Mouse (Mus musculus): ENCODE measurements around the gene Sytl3.
"Not testable (repeated sequence)": the region's sequence is repeated elsewhere in the genome, so short reads cannot be mapped to it uniquely, and the experiment has no call there.

The Sytl3 gene

GRCm38 (mm10) chr17:6658801-6659200, at the start of gene Sytl3:
Gene Sytl3 (plus strand): TSS chr17:6659093.
- DNase-seq (ENCODE audit: low spot score), result not testable (repeated sequence)

- not testable (repeated sequence) for DNase-seq (ENCODE audit: low spot score)
These were observed 45.4 kb upstream of the Sytl3 start for GRCm38 (mm10) chr17:6613524-6613923.

GRCm38 (mm10) chr17:6614316-6614715, 44.6 kb upstream of the Sytl3 start:
- DNase-seq (ENCODE audit: low spot score), result not testable (repeated sequence)

GRCm38 (mm10) chr17:6616731-6617130, 42.2 kb upstream of the Sytl3 start:
- not testable (repeated sequence) for DNase-seq (ENCODE audit: low spot score)

GRCm38 (mm10) chr17:6617689-6618400, 41.0 kb upstream of the Sytl3 start:
- DNase-seq (ENCODE audit: low spot score), result not testable (repeated sequence)

- DNase-seq (ENCODE audit: low spot score), result not testable (repeated sequence)
These were observed 39.6 kb upstream of the Sytl3 start for GRCm38 (mm10) chr17:6619271-6619670.

GRCm38 (mm10) chr17:6620035-6620434, 38.9 kb upstream of the Sytl3 start:
- DNase-seq (ENCODE audit: low spot score), result peak; percentile 35

GRCm38 (mm10) chr17:6620730-6621451, 38.0 kb upstream of the Sytl3 start:
- not testable (repeated sequence) for DNase-seq (ENCODE audit: low spot score)

- DNase-seq (ENCODE audit: low spot score), result not testable (repeated sequence)
These were observed 36.9 kb upstream of the Sytl3 start for GRCm38 (mm10) chr17:6621976-6622375.

- not testable (repeated sequence) for DNase-seq (ENCODE audit: low spot score)
These were observed 33.9 kb upstream of the Sytl3 start for GRCm38 (mm10) chr17:6624926-6625558.

GRCm38 (mm10) chr17:6630398-6630797, 28.5 kb upstream of the Sytl3 start:
- DNase-seq (ENCODE audit: low spot score), result not testable (repeated sequence)

- DNase-seq (ENCODE audit: low spot score), result not testable (repeated sequence)
These were observed 26.0 kb upstream of the Sytl3 start for GRCm38 (mm10) chr17:6632850-6633249.

GRCm38 (mm10) chr17:6635781-6636180, 23.1 kb upstream of the Sytl3 start:
- not testable (repeated sequence) for DNase-seq (ENCODE audit: low spot score)

- DNase-seq (ENCODE audit: low spot score), result no peak
These were observed 22.0 kb upstream of the Sytl3 start for GRCm38 (mm10) chr17:6636861-6637260.

- DNase-seq (ENCODE audit: low spot score), result not testable (repeated sequence)
These were observed 21.5 kb upstream of the Sytl3 start for GRCm38 (mm10) chr17:6637434-6637833.

GRCm38 (mm10) chr17:6638444-6638843, 20.4 kb upstream of the Sytl3 start:
- DNase-seq (ENCODE audit: low spot score), result not testable (repeated sequence)

- DNase-seq (ENCODE audit: low spot score), result not testable (repeated sequence)
These were observed 19.4 kb upstream of the Sytl3 start for GRCm38 (mm10) chr17:6639486-6639885.

GRCm38 (mm10) chr17:6640044-6640637, 18.8 kb upstream of the Sytl3 start:
- not testable (repeated sequence) for DNase-seq (ENCODE audit: low spot score)

GRCm38 (mm10) chr17:6640771-6641429, 18.0 kb upstream of the Sytl3 start:
- DNase-seq (ENCODE audit: low spot score), result not testable (repeated sequence)

- not testable (repeated sequence) for DNase-seq (ENCODE audit: low spot score)
These were observed 14.7 kb upstream of the Sytl3 start for GRCm38 (mm10) chr17:6644210-6644609.

GRCm38 (mm10) chr17:6644673-6645072, 14.2 kb upstream of the Sytl3 start:
- DNase-seq (ENCODE audit: low spot score), result not testable (repeated sequence)

- not testable (repeated sequence) for DNase-seq (ENCODE audit: low spot score)
These were observed 13.2 kb upstream of the Sytl3 start for GRCm38 (mm10) chr17:6645668-6646067.
